Comparison of ENCODE assay signal across 11 mouse cellular contexts in the genomic region with DNA sequence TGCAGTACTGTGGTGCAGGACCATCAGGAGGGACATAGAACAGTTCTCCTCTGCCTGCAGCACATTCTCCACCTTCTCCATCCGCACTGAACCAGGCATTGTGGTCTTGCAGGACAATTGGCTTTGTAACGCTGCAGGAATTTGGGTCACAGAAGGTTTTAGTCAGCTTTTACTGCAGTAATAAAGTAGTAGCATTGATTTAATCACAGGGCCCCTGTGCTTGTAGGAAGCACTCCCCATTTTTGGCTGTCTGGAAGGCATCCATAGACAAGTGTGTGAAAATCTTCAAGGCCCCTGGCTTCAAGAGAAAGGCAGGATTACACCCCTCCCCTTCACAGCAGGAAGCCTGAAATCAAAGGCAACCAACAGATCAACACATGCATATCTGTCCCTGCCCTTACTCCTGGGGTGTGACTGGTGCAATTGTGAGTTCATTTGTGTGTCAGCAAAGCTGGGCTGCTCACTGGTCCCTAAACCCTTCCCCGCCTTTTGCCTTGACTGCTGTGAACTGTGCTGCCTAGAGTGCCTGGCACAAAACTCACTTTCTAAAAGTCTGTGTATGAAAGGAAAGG. TPM values are rescaled to one million over a fixed set of nuclear protein-coding genes. Genes with fewer than 3 reads are reported as not detected.
DNase-seq lines count a peak whose midpoint lies in the region; ATAC-seq lines count a peak whose summit lies in the region.
"Had no signal": no experiment of that assay in that cellular context is flagged by ENCODE, and none has a peak within 500 bp of the region (broad histone marks: within the 10 kb centered on the region; RNA-seq: fewer than 3 reads in every experiment).

No protein-coding gene starts in this region.

- H3K4me1 ChIP-seq in heart, embryonic 11.5 days (ENCODE audit: control insufficient read depth, insufficient read depth, low read length), result 0 out of 2 replicates have a peak, but pooled peaks cover 3% of the 10 kb centered on the region
- H3K4me1 ChIP-seq in megakaryocyte, embryonic 14.5 days, result peaks cover 40% of the 10 kb centered on the region
- peaks cover 8% of the 10 kb centered on the region for H3K4me1 ChIP-seq in midbrain, embryonic 12.5 days
- no peaks in the 10 kb centered on the region for H3K4me1 ChIP-seq in liver, embryonic 12.5 days

- WGBS in heart, embryonic 11.5 days (ENCODE audit: insufficient replicate concordance), result 50% methylated on average over 3 of the region's 3 CpGs
- WGBS in midbrain, embryonic 12.5 days, result 10% methylated on average over 3 of the region's 3 CpGs
- 58% methylated on average over 3 of the region's 3 CpGs for WGBS in liver, embryonic 12.5 days (ENCODE audit: insufficient replicate concordance)

- peak; percentile 29 for DNase-seq in heart, adult 11 months
- peak; percentile 35 for DNase-seq in embryo, embryonic 9.5 days (ENCODE audit: extremely low spot score)
- DNase-seq in thymus, postnatal 14 days, result no peak
- DNase-seq: cerebellum, postnatal 25 days; gastrocnemius, postnatal 36 days; left cerebral cortex, postnatal 4 days had no signal

- no peak overlapping the region for H3K4me2 ChIP-seq in heart, embryonic 11.5 days
- no peak overlapping the region for H3K4me2 ChIP-seq in midbrain, embryonic 12.5 days (replicated peaks)
- H3K4me2 ChIP-seq in liver, embryonic 12.5 days, result no peak overlapping the region

- no peaks in the 10 kb centered on the region for H3K9me3 ChIP-seq in heart, embryonic 11.5 days (replicated peaks; ENCODE audit: control insufficient read depth, low read length)
- no peaks in the 10 kb centered on the region for H3K9me3 ChIP-seq in megakaryocyte, embryonic 14.5 days
- H3K9me3 ChIP-seq in midbrain, embryonic 12.5 days, result no peaks in the 10 kb centered on the region
- H3K9me3 ChIP-seq in liver, embryonic 12.5 days (replicated peaks), result no peaks in the 10 kb centered on the region

- no peak for ATAC-seq in heart, embryonic 11.5 days (replicated peaks; ENCODE audit: insufficient number of reproducible peaks, low FRiP score, low TSS enrichment)
- ATAC-seq in megakaryocyte, adult 5-6 weeks (ENCODE audit: poor library complexity, severe bottlenecking), result no peak
- ATAC-seq in midbrain, embryonic 12.5 days (ENCODE audit: low FRiP score, low read depth), result 0 out of 2 replicates have a peak, but pooled peaks have one; percentile 16
- ATAC-seq in liver, embryonic 12.5 days, result no peak

- no peak overlapping the region for H3K4me3 ChIP-seq in heart, embryonic 11.5 days (ENCODE audit: low read depth, low read length)
- peak overlapping the region; percentile 28 for H3K4me3 ChIP-seq in megakaryocyte, embryonic 14.5 days (replicated peaks)
- H3K4me3 ChIP-seq in midbrain, embryonic 12.5 days, result no peak overlapping the region
- no peak overlapping the region for H3K4me3 ChIP-seq in liver, embryonic 12.5 days

- no peaks in the 10 kb centered on the region for H3K36me3 ChIP-seq in heart, embryonic 11.5 days (ENCODE audit: control insufficient read depth, insufficient read depth, low read length)
- H3K36me3 ChIP-seq in megakaryocyte, embryonic 14.5 days (replicated peaks; ENCODE audit: low read length), result no peaks in the 10 kb centered on the region
- H3K36me3 ChIP-seq in midbrain, embryonic 12.5 days, result no peaks in the 10 kb centered on the region
- H3K36me3 ChIP-seq in liver, embryonic 12.5 days, result no peaks in the 10 kb centered on the region

- H3K27me3 ChIP-seq in heart, embryonic 11.5 days (ENCODE audit: control insufficient read depth, insufficient read depth, low read length), result no peaks in the 10 kb centered on the region; the same call in 1 of the 2 replicates
- peaks cover 6% of the 10 kb centered on the region for H3K27me3 ChIP-seq in megakaryocyte, embryonic 14.5 days (replicated peaks)
- H3K27me3 ChIP-seq in midbrain, embryonic 12.5 days, result no peaks in the 10 kb centered on the region
- no peaks in the 10 kb centered on the region for H3K27me3 ChIP-seq in liver, embryonic 12.5 days (replicated peaks)

- no peak overlapping the region for H3K27ac ChIP-seq in heart, embryonic 11.5 days (ENCODE audit: low read depth, low read length)
- peak overlapping the region; percentile 30; the same call in 1 of the 2 replicates for H3K27ac ChIP-seq in midbrain, embryonic 12.5 days (replicated peaks)
- H3K27ac ChIP-seq in liver, embryonic 12.5 days, result no peak overlapping the region

- H3K9ac ChIP-seq in heart, embryonic 11.5 days (ENCODE audit: low read depth, low read length), result no peak overlapping the region
- no peak overlapping the region for H3K9ac ChIP-seq in midbrain, embryonic 12.5 days (replicated peaks)
- H3K9ac ChIP-seq in liver, embryonic 12.5 days, result no peak overlapping the region

RNA-seq across cellular contexts. Expression of a gene that starts 12.9 kb away (rescaled TPM):
- polyA plus RNA-seq in heart, embryonic 11.5 days (2014; fragmentation: Nextera tagmentation; extraction: Ambion mirVana), result 10.8 and 12.2 TPM in 2 replicates
- 1.7 and 1.8 TPM in 2 replicates for polyA plus RNA-seq in megakaryocyte, embryonic 14.5 days (2012; ENCODE audit: insufficient read depth, low replicate concordance)
- total RNA-seq in megakaryocyte, adult 5-6 weeks (2015), result 2.5 and 3.7 TPM in 2 replicates
- total RNA-seq in megakaryocyte, adult 5-6 weeks (2017), result 3.9 and 5.2 TPM in 2 replicates
- polyA plus RNA-seq in midbrain, embryonic 12.5 days (2016; fragmentation: Nextera tagmentation; extraction: Ambion mirVana), result 43.3 and 47.2 TPM in 2 replicates
- polyA plus RNA-seq in liver, embryonic 12.5 days (2016; fragmentation: Nextera tagmentation; extraction: Ambion mirVana), result 2.7 and 3.2 TPM in 2 replicates
